Mouse (Mus musculus): ENCODE measurements at regions not wholly inside any gene's neighbourhood (a gene's known extent, or its start where the extent isn't known, plus 50 kb on each side); places are given as distances from the start of the nearest gene placed in this dataset.
A peak's percentile ranks its signal among the peaks of the same experiment; 100 is the strongest.

DNA sequence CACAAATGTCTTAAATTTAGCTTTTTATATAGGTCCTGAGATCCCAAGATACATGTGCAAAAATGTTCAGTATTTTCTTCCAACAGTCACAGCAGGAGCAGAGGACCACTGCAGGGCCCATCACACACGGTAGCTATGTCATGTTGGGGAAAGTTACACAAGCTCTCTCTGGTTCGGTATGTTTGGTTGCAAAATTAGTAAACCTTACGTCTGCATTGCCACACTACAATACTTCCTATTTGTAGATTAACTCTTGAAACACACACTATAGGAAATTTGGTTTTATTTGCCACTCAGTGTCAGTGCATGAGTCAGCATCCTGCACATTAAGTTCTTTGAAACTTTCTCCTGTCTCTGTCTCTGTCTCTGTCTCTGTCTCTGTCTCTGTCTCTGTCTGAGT is 82.0 kb downstream of the Cth start:
- no peak for DNase-seq (ENCODE audit: low read depth, low spot score)

DNA sequence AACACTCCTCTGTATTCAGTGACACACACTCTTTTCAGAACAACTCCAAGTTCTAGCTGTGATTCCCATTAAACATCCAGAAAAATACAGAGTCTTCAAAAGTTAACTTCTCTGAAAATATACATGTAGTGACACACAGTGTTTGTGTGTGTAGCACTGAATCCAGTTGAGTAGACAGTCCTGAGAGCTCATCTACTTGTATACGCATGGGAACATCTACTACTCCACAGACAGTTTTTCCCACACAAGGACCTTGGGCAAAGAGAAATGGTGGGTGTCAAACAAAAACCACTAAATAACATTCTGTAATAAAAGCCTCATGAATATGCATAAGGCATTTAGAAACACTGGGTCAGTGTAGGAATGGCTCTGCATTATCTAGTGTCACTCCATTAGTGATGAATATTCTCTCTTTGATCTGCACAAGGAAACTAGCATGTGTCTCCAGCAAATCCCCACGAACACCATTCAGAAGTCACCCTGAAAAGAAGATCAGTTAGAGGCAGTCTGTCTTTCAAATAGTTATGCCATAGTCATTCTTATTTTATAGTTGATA is 83.6 kb downstream of the Cth start:
- no peak for DNase-seq (ENCODE audit: low read depth, low spot score)

DNA sequence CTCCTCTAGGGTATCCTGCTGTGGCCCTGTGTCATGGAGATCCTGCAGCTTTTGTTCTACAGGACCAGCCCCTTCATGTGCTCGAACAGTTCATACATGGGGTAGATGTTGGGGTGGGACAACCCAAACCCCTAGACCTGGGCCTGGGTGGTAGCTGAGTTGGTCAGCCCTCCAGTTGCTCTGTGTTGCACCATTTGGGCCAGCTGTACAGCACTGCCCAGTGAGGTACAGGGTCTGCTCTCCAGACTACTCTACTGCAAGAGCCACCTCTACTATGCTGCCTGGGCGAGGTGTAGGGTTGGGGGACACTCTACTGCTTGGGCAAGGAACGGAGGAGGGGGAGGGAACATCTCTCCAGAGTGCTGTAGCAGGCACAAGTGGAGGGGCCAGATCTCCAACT is 120.6 kb downstream of the Cth start:
- peak; percentile 9 for DNase-seq (ENCODE audit: low read depth, low spot score)

DNA sequence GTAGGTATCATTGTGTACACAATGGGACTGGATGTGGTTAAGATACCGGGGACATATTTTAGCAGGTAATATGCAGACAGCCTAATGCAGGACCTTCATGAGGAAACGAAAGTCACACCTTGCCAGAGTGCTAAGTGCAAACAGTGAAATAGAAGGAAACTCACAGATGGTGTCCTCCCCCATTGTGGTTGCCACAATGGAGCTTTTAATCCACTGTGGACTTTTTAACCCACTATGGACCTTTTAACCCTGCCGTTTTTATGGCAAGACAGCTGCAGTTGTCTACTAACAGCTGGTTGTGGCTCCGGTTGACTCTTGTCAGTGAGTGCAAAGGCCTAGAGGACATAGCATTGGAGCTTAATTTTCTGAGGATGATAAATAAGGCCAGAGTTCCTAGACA is 121.5 kb downstream of the Cth start:
- DNase-seq (ENCODE audit: low read depth, low spot score), result no peak

DNA sequence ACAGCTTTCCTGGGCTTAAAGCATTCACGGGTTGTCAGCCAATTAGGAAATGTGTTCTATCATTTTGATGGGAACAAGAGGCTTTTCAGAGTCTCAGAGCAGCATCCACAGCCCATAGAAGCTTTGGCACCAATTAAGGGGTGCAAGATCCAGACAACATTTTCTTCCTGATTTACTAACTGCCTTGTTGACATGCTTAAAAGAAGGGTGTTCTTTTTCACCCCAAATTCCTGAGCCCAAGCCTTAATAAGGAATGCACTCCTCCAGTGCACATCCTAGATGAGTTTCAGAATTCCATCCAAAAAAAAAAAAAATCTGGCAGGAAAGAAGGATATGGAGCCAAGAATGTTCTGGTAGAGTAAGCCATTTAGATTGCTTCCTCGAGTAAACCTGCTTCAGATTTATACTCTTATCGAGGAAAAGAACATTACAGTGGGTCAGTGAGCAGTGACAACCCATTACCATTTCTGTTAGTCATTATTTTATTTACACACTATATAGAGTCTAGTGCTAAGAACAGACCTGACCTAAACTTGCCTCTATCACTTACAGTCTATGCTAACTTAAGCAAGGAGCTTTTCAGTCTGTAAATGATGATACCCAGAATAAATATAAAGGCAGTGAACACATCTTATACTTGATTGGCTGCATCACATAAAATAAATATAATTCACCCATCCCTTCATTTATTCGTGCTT is 137.2 kb downstream of the Cth start:
- no peak for DNase-seq (ENCODE audit: low read depth, low spot score)

DNA sequence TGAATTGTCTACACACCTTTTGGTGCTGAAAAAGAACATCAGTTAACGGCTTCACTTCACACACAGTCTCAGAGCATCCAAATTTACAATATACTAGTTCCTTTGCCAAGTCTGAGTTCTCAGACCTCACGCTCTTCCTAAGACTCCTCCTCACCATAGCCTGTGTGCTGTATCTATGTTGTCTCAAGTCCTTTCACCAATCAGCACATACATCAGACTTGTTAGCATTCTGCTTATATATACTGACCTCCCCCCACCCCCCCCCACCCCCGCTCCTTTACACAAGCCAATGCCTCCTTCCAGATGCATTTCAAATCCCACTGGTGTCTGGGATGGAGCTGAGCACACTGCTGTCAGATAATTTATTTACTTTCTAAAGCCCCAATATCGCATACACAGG is 143.8 kb downstream of the Cth start:
- DNase-seq (ENCODE audit: low read depth, low spot score), result no peak

DNA sequence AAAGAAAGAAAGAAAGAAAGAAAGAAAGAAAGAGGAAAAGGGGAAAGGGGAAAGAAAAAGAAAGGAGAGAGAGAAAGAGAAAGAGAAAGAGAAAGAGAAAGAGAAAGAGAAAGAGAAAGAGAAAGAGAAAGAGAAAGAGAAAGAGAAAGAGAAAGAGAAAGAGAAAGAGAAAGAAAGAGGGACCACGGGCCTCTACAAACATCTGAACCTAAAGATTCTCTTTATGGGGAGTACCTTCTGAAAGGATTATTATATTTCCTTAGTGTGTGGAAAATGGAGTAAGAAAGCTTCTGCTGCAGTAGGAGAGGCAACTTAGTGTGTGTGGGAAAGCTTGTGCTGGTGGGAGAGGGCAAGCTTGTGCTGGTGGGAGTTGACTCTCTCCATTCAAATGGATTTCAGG is 147.1 kb downstream of the Cth start:
- DNase-seq (ENCODE audit: low read depth, low spot score), result no peak

DNA sequence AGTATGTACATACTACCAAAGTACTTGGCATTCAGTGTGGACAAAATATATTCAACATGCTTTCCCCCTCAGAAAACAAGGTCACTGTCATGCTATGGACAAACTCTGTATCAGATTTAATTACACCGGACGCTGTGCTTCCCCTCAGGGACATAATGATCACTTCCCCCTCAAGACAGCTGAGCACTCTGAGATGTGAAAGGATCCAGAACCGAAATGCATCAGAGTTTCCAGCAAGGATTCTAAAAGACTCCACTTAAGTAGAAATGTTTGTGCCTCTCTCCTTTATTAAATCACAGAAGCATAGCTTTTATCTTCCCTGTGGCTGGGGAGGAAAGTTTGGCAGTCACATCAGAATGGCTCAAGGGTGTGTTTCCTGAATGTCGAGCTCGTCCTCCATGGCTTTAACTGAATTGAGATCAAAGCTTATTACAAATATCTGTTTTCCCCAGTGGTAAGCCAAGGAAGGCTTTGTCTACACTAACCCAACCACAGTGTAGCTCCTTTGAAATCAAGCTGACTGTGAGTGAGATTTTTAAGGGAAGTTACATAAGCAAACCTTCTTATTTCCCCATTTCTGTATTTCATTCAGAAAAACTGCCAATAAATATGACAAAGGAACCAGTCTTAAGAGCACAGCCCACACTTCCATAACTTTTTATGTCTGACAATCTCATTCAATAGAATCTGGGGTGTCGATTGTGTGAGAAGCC is 161.2 kb downstream of the Cth start:
- no peak for DNase-seq (ENCODE audit: low read depth, low spot score)

DNA sequence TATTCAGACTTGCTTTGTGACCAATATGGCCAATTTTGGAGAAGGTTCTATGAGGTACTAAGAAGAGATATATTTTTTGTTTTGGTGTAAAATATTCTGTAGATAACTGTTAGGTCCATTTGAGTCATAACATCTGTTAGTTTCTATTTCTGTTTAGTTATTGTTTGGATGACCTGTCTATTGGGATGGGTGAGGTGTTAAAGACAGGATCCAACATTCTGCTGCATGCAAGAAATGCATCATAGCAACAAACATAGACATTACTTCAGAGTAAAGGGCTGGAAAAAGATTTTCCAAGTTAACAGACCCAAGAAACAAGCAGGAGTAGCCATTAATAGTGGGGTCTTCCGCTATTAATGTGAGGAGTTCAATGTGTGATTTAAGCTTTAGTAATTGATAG is 165.0 kb downstream of the Cth start:
- DNase-seq (ENCODE audit: low read depth, low spot score), result no peak

DNA sequence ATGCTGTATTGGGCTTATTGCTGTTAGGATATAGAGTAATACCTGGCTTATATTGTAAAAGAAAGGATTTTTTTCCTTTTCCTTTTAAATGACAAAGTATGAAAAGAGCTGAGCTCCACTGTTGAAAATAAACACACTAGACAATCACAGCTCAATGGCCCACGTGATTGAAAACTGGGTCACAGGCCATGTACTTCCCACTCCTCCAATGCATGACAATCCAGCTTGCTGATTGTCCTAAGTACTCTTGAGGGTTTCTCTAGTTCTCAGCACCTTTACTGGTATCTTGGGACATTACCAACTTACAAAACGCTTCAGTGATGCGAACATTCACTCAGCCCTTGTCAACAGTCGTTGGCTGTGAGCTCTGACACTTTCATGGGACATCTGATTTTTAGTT is 170.1 kb downstream of the Cth start:
- DNase-seq (ENCODE audit: low read depth, low spot score), result no peak

DNA sequence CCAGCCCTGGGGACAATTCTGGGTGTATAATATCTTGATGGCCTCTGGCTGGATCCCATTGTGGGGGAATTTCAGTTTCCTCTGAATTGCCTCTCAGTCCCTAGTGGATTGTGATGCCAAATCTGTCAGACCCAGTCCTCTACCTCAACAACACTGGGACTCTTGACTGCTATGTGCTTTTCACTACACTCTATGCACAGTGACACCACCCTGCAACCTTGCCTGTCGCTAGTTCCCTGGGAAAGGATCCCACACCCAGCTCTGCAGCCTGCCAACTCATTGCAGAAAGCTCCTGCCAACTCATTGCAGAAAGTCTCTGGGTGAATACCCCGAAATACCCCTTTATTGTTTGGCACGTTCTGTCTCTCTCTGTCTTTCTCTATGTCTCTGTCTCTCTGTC is 174.6 kb downstream of the Cth start:
- DNase-seq (ENCODE audit: low read depth, low spot score), result no peak

DNA sequence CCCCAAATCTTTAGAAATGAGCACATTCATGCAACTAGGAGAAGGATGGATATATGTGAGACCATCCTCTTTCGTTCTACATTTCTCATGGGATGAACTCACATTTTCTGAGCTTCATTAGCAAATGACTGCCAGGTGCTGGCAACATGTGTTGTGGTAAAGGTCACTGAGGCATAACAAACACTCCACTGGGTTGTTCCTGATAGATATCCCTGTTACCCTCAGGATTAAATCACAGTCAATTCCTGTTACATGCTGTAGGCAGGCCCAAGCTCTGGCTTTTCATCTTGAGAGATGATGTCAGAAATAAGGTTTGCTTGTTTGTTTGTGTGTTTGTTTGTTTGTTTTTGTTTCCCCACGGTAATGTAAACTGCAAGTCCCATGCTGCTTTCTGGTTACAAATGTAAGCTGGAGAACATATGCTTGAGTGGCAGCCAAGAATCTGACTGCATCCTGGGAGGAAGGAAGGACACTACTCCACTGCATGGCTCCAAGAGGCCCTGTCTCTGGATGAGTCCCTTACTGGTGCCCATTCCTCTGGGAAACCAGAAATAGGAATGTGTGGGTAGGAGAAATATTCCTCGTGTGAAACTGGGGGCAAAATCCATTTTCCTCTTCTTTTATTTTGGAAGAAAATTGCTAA is 176.4 kb downstream of the Cth start:
- no peak for DNase-seq (ENCODE audit: low read depth, low spot score)

DNA sequence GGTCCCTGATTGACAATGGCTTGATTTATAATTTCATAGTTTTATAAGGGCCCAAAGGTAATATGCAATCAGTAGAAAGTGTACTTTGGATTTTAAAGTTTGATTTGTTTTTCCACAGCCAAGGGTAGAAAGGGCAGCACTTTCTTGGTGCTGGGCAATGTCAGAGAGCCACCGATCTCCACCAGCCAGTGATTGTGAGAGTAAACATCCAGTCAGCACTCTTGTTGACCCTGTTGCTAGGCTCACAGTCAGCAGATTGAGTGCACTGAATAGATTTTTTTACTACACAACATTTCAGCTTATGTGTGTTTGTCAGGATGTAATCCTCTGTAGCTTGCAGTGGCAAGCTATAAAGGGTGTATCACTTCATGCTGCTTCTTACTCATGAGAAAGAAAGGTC is 176.3 kb downstream of the Ptger3 start:
- DNase-seq (ENCODE audit: low read depth, low spot score), result no peak

DNA sequence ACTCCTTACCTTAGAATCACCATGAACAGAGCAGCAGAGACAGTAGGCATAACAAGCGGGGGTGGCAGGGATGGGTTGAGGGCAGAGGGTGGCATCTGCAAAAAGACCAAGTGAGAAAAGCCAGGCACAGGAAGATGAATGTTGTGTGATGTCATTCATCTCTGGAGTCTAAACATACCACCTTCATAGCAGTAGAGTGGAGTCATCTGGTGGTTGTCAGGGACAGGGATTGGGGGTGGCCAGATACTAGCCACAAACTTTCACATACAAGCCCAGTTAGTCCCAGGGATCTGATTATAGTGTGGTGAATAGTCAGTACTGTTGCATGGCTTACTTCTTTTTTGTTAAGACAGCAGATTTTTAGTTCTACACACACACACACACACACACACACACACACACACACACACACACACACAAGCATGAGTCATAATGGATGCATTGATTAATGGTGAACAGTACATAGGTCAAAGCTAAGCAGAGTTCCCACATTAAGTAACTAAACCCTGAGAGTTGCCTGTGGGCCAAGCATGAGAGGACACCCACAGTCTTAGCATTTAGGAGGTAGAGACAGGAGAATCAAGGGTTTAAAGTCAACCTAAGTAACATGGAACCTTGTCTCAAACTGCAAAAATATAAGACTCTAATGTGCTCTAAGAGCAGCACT is 173.1 kb downstream of the Ptger3 start:
- DNase-seq (ENCODE audit: low read depth, low spot score), result no peak

DNA sequence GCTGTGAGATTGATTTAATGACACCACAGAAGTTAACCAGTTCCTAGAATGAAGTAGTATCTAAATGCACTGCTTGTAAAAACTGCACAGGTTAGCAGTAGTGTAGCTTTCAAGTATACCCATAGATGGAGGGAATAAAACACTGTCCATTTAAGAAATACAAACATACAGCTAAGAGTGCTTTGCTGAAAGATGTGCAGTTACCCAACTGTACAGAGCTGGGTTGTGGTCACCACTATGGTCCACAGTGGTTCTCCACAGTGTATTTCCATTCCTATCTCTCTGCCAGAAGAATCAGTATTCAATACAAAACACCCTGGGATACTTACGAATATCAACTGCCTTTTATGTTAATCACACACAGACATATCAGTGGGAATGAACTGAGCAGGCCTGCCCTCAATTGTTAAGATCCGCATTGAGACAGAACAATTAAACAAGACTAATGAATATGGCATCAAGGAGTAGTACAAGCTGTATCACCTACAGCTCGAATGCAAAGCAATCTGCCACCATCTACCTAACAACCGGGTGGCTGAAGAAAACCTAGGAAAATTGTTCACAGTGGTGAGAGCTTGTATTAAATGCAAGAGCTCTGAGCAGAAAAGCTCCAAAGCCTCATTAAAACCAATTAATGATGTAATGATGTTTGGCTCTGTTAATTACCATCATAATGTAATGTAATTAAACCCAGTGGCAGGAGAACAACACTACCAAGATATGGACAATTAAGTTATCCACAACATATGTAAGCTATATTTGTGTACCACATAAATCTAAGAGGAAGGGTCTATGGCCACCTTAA is 165.6 kb downstream of the Ptger3 start:
- no peak for DNase-seq (ENCODE audit: low read depth, low spot score)

DNA sequence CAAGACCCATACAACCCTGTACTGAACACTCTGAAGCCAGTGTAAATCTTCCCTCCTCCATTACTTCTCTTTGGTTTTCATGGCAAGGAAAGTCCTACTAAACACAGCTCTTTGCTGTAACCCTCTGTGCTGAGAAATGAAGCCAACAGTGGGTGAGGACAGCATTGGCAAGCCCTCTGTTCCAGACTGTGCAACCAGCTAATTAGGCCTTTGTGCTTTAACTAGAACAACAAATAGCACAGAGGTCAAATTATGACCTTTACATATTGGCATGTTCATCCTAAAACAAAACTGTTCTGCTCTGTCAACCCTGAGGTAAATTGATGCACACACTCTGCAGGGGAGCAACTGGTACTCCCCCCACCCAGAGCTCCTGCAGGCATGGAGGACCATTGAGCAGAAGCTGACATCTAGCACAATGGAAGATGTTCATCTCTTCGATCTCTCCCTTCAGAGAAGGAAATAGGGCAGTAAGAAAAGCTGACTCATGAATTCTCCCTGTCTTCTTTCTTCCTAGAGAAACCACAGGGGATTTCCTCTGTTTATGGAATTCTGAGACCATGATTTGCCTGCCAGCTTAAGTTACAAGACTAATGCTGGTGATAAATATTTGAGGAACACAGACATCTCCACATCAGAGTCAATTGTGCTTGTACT is 163.1 kb downstream of the Ptger3 start:
- no peak for DNase-seq (ENCODE audit: low read depth, low spot score)

DNA sequence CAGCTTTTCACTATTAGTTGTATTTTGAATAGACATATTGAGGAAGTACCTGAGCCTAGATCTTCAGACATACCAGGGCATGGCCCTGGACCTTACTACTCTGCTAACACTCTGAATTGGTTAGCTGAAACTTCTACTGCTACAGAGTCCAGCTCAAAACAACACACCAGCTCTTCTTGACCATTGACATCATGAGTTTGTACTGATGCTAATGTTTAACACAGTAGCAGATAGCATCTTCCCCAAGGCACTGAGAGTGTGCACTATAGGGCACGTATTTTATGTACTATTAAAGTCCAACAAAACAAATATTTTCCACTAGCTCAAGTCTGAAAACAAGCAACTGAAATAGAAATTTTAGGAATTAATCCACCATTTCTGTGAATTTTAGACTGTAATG is 157.8 kb downstream of the Ptger3 start:
- no peak for DNase-seq (ENCODE audit: low read depth, low spot score)

DNA sequence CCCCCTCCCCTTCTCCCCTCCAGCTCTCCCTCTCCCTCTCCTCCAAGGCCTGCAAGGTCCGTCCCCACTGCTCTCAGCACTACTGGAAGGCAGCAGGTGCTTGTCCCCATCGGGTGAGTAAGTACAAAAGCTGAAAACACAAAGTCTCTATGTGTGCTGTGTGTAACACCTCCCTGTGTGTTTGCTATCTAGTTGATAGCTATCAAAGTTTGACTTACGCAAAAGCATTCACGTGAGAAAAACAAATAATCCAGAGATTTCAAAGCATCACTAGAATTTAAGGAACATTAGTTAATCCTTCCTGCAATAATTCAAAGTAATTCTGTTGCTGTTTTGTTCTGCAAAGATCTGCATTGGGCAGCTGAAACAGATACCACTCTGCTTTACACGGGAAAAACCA is 156.5 kb downstream of the Ptger3 start:
- no peak for DNase-seq (ENCODE audit: low read depth, low spot score)

DNA sequence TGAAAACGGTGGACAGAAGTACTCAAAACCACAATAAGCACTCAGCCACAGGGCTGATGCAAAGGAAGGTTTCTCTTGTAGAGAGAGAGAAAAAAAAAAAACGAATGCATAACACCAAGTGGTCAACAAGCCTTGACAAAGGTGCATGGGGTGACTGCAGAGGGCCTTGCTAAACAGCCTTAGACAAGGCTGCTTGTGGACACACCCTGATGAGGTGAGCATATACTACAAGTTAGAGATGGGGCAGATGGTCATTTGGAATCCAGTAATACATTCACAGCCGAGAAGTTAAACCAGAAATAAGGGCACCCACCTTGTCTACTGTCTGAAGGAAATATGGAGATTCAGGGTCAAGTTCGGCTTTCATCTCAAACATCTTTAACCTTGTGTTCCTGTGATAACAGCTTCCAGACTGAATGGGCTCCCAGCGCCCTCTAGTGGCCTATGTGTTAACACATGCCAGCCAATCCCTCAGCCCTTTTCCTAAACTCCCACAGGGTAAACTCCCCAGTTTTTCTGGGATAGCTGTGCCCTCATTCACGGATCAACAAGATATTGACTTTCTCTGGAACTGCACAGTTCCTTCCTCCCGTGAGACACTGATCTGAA is 150.7 kb downstream of the Ptger3 start:
- DNase-seq (ENCODE audit: low read depth, low spot score), result peak; percentile 75

DNA sequence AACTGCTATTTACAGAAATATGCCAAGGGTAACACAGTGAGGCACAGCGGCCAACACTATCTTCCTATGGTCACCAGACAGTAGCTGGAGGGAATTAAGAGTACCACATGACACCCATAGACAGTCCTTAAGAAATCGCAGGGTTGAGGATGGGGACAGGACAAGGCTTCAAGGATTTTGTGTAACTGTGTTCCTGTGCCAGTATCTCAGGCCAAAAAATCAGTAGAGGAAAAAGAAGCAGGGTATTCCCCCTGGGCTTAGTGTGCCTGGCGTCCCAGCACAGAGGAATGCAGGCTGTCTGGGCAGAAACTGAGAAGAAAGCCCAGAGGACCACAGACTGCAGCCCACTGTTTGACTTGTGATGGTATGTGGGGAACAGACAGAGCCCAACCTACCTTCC is 147.3 kb downstream of the Ptger3 start:
- no peak for DNase-seq (ENCODE audit: low read depth, low spot score)

Measured in R1 (cell line).